Mouse (Mus musculus): ENCODE results near the gene Zfp853. TPM values are rescaled to one million over a fixed set of nuclear protein-coding genes. Genes with fewer than 3 reads are reported as not detected.

Gene Zfp853
- 0.93 and 1.2 TPM in 2 replicates for polyA plus RNA-seq (2011; ENCODE audit: insufficient read depth, insufficient read length, low read depth, missing spikeins)

DNA sequence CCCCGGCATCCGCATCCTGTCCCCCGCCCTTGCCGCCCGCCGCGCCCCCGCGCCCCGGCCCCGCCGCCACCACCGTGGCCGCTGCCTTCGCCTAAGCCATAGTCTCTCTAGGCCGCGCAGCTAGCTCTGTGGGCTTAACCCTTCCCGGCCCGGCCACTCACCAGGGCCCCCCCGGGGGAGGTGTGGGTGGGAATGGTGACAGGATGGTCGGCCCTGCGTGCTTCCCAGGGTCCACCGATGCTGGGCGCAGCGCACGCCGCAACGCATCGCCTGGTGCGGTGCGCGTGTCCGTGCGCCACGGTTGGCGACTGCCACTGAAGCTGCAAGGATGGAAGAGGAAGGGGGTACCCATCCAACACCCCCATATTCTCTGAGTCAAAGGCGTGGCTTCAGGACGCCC, at the start of gene Zfp853:
TSS of gene Zfp853 (minus strand) at position 220 of the 400 bp plus-strand sequence.
- H3K27me3 ChIP-seq (ENCODE audit: control insufficient read depth, insufficient read depth, low read length, poor library complexity, severe bottlenecking): peaks cover 4% of the 10 kb centered on the region
- H3K27ac ChIP-seq (ENCODE audit: insufficient read depth, low read length): no peak within 1 kb of the TSS
- H3K4me3 ChIP-seq (ENCODE audit: low read depth, low read length): peak within 1 kb of the TSS; percentile 65
- no peaks in the 10 kb centered on the region for H3K9me3 ChIP-seq (replicated peaks; ENCODE audit: control insufficient read depth, insufficient read depth, low read length, poor library complexity, severe bottlenecking)
- H3K36me3 ChIP-seq (ENCODE audit: control insufficient read depth, insufficient read depth, low read length, poor library complexity, severe bottlenecking): no peaks in the 10 kb centered on the region
- no peaks in the 10 kb centered on the region for H3K4me1 ChIP-seq (ENCODE audit: control insufficient read depth, insufficient read depth, low read length)
- TF ChIP-seq EP300 (IDR thresholded peaks at IDR 0.05; ENCODE audit: insufficient read depth, low read depth, low read length) (no peak), CTCF (IDR thresholded peaks at IDR 0.05; ENCODE audit: low read depth, low read length) (no peak), POLR2A (IDR thresholded peaks at IDR 0.05; ENCODE audit: insufficient read depth, low read length) (no peak)
- peak within 1 kb of the TSS; percentile 77 for H3K9ac ChIP-seq (ENCODE audit: low read depth, poor library complexity, severe bottlenecking)

- no peaks in the 10 kb centered on the region for H3K36me3 ChIP-seq (ENCODE audit: control insufficient read depth, insufficient read depth, low read length, poor library complexity, severe bottlenecking)
Observed at GRCm38 (mm10) chr5:143339603-143340002, 46.2 kb upstream of the Zfp853 start.

DNA sequence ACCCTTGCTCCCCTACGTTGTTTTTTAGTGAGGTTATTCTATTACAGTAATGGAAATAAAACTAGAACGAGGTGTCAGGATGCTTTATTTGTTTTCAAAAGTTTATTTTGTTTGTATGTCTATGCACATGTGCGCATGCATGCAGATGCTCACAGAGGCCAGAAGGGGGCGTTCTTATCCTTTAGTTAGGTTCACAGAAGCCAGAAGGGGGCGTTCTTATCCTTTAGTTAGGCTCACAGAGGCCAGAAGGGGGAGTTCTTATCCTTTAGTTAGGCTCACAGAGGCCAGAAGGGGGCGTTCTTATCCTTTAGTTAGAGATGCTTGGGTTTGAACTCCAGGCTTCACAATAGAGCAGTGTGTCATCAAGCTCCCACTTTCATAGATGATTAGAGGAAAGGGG, 43.1 kb upstream of the Zfp853 start:
- Histone ChIP-seq H3K4me1 (ENCODE audit: control insufficient read depth, insufficient read depth, low read length) (no peaks in the 10 kb centered on the region), H3K27ac (ENCODE audit: insufficient read depth, low read length) (no peak overlapping the region), H3K9ac (ENCODE audit: low read depth, poor library complexity, severe bottlenecking) (no peak overlapping the region), H3K36me3 (ENCODE audit: control insufficient read depth, insufficient read depth, low read length, poor library complexity, severe bottlenecking) (no peaks in the 10 kb centered on the region), H3K4me3 (ENCODE audit: low read depth, low read length) (no peak overlapping the region), H3K9me3 (replicated peaks; ENCODE audit: control insufficient read depth, insufficient read depth, low read length, poor library complexity, severe bottlenecking) (no peaks in the 10 kb centered on the region), H3K27me3 (ENCODE audit: control insufficient read depth, insufficient read depth, low read length, poor library complexity, severe bottlenecking) (no peaks in the 10 kb centered on the region)
- no peak for TF ChIP-seq CTCF (IDR thresholded peaks at IDR 0.05; ENCODE audit: low read depth, low read length)
- no peak for TF ChIP-seq EP300 (IDR thresholded peaks at IDR 0.05; ENCODE audit: insufficient read depth, low read depth, low read length)
- TF ChIP-seq POLR2A (IDR thresholded peaks at IDR 0.05; ENCODE audit: insufficient read depth, low read length): no peak

More at GRCm38 (mm10) chr5:143339603-143340002, 46.2 kb upstream of the Zfp853 start:
- H3K4me1 ChIP-seq (ENCODE audit: control insufficient read depth, insufficient read depth, low read length): no peaks in the 10 kb centered on the region
- TF ChIP-seq CTCF (IDR thresholded peaks at IDR 0.05; ENCODE audit: low read depth, low read length) (no peak), EP300 (IDR thresholded peaks at IDR 0.05; ENCODE audit: insufficient read depth, low read depth, low read length) (no peak), POLR2A (IDR thresholded peaks at IDR 0.05; ENCODE audit: insufficient read depth, low read length) (no peak)
- H3K9ac ChIP-seq (ENCODE audit: low read depth, poor library complexity, severe bottlenecking): no peak overlapping the region
- H3K4me3 ChIP-seq (ENCODE audit: low read depth, low read length): no peak overlapping the region
- H3K27me3 ChIP-seq (ENCODE audit: control insufficient read depth, insufficient read depth, low read length, poor library complexity, severe bottlenecking): no peaks in the 10 kb centered on the region
- no peak overlapping the region for H3K27ac ChIP-seq (ENCODE audit: insufficient read depth, low read length)
- H3K9me3 ChIP-seq (replicated peaks; ENCODE audit: control insufficient read depth, insufficient read depth, low read length, poor library complexity, severe bottlenecking): peaks cover 11% of the 10 kb centered on the region

DNA sequence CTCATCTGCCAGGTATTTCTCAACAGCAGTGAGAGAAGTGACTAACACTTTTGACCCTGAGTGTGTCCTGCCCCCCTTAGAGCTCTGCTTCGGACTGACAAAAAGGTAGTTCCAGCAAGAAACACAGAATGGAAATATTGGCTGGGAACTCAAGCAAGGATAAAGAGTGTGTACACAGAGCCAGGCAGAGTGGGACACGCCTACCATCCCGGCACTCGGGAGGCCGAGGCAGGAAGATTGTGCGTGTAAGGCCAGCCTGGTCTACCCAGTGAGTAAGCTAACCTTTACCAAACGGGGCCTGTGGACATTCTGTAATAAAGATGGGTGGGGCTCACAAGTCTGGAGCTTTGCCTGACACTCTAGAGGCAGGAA, 41.7 kb upstream of the Zfp853 start:
- no peak overlapping the region for H3K9ac ChIP-seq (ENCODE audit: low read depth, poor library complexity, severe bottlenecking)
- H3K27me3 ChIP-seq (ENCODE audit: control insufficient read depth, insufficient read depth, low read length, poor library complexity, severe bottlenecking): no peaks in the 10 kb centered on the region
- H3K36me3 ChIP-seq (ENCODE audit: control insufficient read depth, insufficient read depth, low read length, poor library complexity, severe bottlenecking): no peaks in the 10 kb centered on the region
- H3K4me3 ChIP-seq (ENCODE audit: low read depth, low read length): no peak overlapping the region
- no peak overlapping the region for H3K27ac ChIP-seq (ENCODE audit: insufficient read depth, low read length)
- no peaks in the 10 kb centered on the region for H3K9me3 ChIP-seq (replicated peaks; ENCODE audit: control insufficient read depth, insufficient read depth, low read length, poor library complexity, severe bottlenecking)
- TF ChIP-seq CTCF (IDR thresholded peaks at IDR 0.05; ENCODE audit: low read depth, low read length): no peak
- TF ChIP-seq EP300 (IDR thresholded peaks at IDR 0.05; ENCODE audit: insufficient read depth, low read depth, low read length): no peak
- no peak for TF ChIP-seq POLR2A (IDR thresholded peaks at IDR 0.05; ENCODE audit: insufficient read depth, low read length)
- no peaks in the 10 kb centered on the region for H3K4me1 ChIP-seq (ENCODE audit: control insufficient read depth, insufficient read depth, low read length)

- Histone ChIP-seq H3K4me1 (ENCODE audit: control insufficient read depth, insufficient read depth, low read length) (no peaks in the 10 kb centered on the region), H3K27me3 (ENCODE audit: control insufficient read depth, insufficient read depth, low read length, poor library complexity, severe bottlenecking) (no peaks in the 10 kb centered on the region), H3K36me3 (ENCODE audit: control insufficient read depth, insufficient read depth, low read length, poor library complexity, severe bottlenecking) (no peaks in the 10 kb centered on the region), H3K9ac (ENCODE audit: low read depth, poor library complexity, severe bottlenecking) (no peak overlapping the region), H3K9me3 (replicated peaks; ENCODE audit: control insufficient read depth, insufficient read depth, low read length, poor library complexity, severe bottlenecking) (no peaks in the 10 kb centered on the region), H3K27ac (ENCODE audit: insufficient read depth, low read length) (no peak overlapping the region), H3K4me3 (ENCODE audit: low read depth, low read length) (no peak overlapping the region)
- no peak for TF ChIP-seq EP300 (IDR thresholded peaks at IDR 0.05; ENCODE audit: insufficient read depth, low read depth, low read length)
- TF ChIP-seq CTCF (IDR thresholded peaks at IDR 0.05; ENCODE audit: low read depth, low read length): no peak
- no peak for TF ChIP-seq POLR2A (IDR thresholded peaks at IDR 0.05; ENCODE audit: insufficient read depth, low read length)
Observed at GRCm38 (mm10) chr5:143334418-143335088, 41.1 kb upstream of the Zfp853 start.

GRCm38 (mm10) chr5:143333872-143334271, 40.4 kb upstream of the Zfp853 start:
- H3K9me3 ChIP-seq (replicated peaks; ENCODE audit: control insufficient read depth, insufficient read depth, low read length, poor library complexity, severe bottlenecking): no peaks in the 10 kb centered on the region
- H3K4me3 ChIP-seq (ENCODE audit: low read depth, low read length): no peak overlapping the region
- TF ChIP-seq POLR2A (IDR thresholded peaks at IDR 0.05; ENCODE audit: insufficient read depth, low read length): no peak
- TF ChIP-seq EP300 (IDR thresholded peaks at IDR 0.05; ENCODE audit: insufficient read depth, low read depth, low read length): no peak
- TF ChIP-seq CTCF (IDR thresholded peaks at IDR 0.05; ENCODE audit: low read depth, low read length): peak; percentile 66
- H3K36me3 ChIP-seq (ENCODE audit: control insufficient read depth, insufficient read depth, low read length, poor library complexity, severe bottlenecking): no peaks in the 10 kb centered on the region
- no peak overlapping the region for H3K9ac ChIP-seq (ENCODE audit: low read depth, poor library complexity, severe bottlenecking)
- no peak overlapping the region for H3K27ac ChIP-seq (ENCODE audit: insufficient read depth, low read length)
- no peaks in the 10 kb centered on the region for H3K27me3 ChIP-seq (ENCODE audit: control insufficient read depth, insufficient read depth, low read length, poor library complexity, severe bottlenecking)
- no peaks in the 10 kb centered on the region for H3K4me1 ChIP-seq (ENCODE audit: control insufficient read depth, insufficient read depth, low read length)

Measured in ES-Bruce4 (cell line).